1 mouse cellular context compared by ENCODE assay signal in genomic region chr10:59577871-59578801, GRCm38 (mm10).
A peak's percentile ranks its signal among the peaks of the same experiment; 100 is the strongest.
TF ChIP-seq lines count a peak whose summit lies in the region.

No protein-coding gene starts in this region.

TF ChIP-seq in CH12.LX, 34 proteins besides CTCF, POLR2A, EP300 and RAD21 (continued from another document):
- TF ChIP-seq TBP (conservative IDR thresholded peaks at IDR 0.05; ENCODE audit: low read depth, low read length) (no peak), MXI1 (IDR thresholded peaks at IDR 0.05; ENCODE audit: low read depth, low read length) (peak; percentile 63), ETS1 (conservative IDR thresholded peaks at IDR 0.05; ENCODE audit: low read depth, low read length) (peak; percentile 51), USF2 (conservative IDR thresholded peaks at IDR 0.05; ENCODE audit: low read depth, low read length) (no peak), USF1 (IDR thresholded peaks at IDR 0.05; ENCODE audit: low read depth, low read length) (no peak), CHD2 (IDR thresholded peaks at IDR 0.05; ENCODE audit: low read length) (no peak)
